Mouse (Mus musculus): ENCODE measurements at regions not wholly inside any gene's neighbourhood (a gene's known extent, or its start where the extent isn't known, plus 50 kb on each side); places are given as distances from the start of the nearest gene placed in this dataset.

DNA sequence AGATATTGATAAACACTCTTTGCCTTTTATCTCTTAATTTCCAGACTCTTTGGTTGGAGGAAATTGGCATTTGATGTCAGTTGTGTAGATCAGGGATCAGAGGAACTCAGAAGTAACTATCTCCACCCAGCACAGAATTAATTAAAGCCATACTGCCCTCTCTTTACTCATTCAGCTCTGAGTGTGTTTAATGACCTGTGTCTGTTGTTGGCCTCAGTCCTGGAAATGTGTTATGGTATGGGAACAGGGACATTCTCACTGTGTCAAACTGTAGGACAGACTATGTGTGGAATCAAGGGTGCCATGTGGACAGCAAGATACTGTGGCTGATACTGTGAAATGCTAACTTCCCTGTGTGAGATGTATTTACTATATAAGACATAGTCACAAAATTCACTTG, 151.3 kb upstream of the Nrp1 start:
- DNase-seq (ENCODE audit: extremely low spot score, low read depth, low spot score) = no peak

DNA sequence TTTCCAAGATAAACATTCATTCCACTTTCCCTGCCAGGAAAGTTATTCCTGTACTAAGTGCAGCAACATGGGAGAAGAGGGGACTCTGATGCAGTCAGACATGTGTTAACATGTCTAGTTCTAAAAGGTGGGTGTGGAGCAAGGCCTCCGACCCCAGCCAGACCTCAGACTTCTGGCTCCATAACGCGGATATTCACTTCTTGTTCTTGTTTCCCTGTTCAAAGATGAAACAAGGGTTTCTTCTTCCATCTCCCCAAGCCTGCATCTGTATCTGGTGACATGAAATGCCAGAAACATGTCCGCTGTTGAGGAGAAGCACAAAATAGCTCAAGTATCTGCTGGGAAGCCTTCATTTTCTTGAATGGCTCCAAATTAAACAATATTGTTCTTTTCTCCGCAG, 147.6 kb upstream of the Nrp1 start:
- no peak for DNase-seq (ENCODE audit: extremely low spot score, low read depth, low spot score)

DNA sequence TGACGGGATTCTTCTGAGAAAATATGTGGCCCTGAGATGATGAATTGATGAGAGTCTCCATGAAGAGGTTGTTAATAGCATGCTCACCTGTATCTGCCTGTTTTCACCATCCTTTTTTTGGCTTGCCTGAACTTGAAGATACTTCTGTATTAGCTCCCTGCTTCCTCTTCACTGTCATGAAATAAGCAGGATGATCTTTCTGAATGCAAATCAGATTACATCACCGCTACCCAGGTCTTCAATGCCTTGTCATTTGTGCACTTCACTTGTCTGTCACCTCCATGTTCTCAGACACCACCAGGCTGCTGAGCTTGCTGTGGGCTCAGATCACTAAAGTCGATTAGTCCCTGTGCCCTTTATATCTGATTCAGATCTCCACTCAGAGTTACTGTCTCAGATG, 146.2 kb upstream of the Nrp1 start:
- DNase-seq (ENCODE audit: extremely low spot score, low read depth, low spot score) = no peak

DNA sequence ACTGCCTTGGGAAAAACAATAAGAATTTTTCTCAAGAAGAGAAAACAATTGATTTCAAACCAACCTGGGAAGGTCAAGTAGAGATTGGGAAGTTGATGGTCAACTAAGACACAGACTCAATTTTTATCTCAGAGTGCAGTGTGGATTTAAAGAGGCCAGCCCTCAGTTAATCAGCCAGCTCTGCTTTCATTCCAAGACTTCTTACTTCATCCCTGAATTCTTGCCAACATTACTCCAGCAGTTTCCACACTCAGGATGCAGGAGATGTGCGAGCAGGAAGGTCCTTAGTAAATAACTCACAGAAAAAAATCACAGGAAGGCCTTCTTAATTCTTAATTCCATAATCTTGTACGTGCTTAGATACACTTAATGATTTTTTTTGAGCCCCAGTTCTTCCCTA, 144.1 kb upstream of the Nrp1 start:
- DNase-seq (ENCODE audit: extremely low spot score, low read depth, low spot score) = no peak

DNA sequence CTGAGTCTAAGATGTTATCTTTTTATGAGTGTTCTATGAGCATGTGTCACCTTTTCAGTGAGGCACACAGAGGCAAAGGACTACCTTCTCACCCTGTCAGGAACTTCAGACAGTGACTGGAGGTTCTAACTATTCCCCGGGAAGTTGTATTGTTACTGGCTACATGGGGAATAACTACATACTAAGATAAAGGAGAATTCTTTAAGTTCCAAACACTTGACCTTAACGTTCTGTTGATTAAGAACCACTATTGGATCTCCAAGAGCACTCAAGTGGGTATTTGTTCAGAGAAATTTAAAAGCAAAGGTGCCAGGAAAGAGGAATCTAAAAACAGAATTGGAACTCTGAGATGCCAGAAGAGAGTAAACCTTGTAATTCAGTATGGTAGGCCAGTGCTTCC, 139.5 kb upstream of the Nrp1 start:
- no peak for DNase-seq (ENCODE audit: extremely low spot score, low read depth, low spot score)

DNA sequence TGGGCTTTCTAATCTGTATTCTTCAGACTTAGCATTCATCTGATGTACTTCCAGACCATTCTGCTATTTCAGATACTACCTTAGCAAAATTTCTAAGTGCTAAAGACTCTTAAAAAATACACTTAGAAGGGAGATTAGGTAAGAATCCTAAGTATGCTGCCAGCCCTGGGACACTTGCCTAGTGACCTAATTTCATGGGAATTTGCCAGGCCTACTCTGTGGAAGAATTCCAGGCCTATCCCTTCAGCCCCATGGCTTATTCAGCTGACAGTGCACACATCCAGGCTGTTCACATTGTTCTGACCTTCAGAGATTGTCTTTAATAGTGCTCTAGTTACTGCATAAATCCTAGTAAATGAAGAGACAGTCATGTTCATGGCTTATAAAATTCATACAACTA, 138.9 kb upstream of the Nrp1 start:
- no peak for DNase-seq (ENCODE audit: extremely low spot score, low read depth, low spot score)

DNA sequence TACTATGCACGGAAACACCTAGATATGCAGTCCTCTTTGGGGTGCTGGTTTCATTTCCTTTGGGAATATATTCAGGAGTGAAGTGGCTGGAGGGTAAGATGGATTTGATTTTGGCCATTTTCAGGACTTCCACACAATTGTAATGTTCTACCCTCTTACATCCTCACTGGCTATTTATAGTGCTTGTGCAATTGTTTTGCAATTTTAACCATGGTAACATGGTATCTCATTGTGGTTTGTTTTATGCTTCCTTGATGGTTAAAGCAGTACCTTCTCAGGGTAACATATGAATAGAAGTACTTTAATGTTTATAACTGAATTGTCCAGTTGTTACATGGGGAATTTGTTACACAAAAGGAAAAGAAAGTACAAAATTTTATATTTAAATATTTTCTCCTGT, 135.3 kb upstream of the Nrp1 start:
- DNase-seq (ENCODE audit: extremely low spot score, low read depth, low spot score) = no peak

DNA sequence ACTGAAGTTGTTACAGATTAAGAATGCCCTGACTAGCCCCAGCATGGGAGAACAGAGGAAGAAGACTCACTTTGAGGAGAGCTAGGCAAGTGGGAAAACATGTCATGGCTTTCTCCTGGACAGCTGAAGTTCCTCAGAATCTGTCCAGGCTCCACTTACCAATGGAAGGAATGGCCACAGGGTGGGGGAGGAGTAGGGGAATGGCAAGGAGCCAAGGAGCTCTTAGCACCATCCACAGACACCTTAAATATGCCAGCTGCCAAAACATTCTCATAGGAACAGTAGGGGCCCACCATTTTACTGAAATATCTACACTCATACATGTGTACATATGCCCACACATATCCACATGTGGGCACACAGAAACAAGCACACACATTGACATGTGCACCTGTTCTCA, 134.9 kb upstream of the Nrp1 start:
- no peak for DNase-seq (ENCODE audit: extremely low spot score, low read depth, low spot score)

DNA sequence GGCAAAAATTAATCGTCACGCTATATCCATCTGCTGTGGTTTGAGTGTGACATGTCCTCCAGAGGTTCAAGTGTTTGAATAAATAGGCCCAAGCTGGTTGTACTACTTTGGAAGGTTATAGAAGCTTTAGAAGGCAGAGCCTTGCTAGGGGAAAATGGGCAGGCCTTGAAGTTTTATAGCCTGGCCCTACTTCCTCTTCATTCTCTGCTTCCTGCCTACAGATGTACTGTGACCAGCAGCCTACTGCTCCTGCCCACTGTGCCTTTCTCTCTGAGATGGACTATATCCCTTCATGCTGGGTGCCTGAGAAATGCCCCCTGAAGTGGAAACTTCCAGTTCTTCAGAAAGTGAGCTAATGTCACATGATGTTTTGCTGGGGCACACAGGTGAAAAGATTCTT, 133.3 kb upstream of the Nrp1 start:
- no peak for DNase-seq (ENCODE audit: extremely low spot score, low read depth, low spot score)

DNA sequence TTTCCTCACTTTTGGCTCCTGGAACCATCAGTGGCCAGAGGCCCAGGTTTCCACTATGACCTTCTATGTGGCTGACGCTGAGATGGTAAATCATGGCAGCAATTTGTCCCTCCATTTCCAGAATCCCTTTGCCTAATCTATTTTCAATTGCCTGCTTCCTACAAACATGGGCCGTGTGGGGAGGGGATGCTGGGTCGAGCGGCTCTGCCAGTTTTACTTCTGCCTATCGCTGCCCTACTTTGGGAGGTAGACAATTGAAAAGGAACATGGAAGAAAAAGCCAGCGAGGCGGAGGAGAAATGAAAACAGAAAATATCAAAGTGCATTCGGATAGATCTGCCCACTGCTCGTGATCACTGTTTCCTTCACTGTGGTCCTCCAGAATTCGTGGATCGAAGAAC, 123.3 kb upstream of the Nrp1 start:
- no peak for DNase-seq (ENCODE audit: extremely low spot score, low read depth, low spot score)

DNA sequence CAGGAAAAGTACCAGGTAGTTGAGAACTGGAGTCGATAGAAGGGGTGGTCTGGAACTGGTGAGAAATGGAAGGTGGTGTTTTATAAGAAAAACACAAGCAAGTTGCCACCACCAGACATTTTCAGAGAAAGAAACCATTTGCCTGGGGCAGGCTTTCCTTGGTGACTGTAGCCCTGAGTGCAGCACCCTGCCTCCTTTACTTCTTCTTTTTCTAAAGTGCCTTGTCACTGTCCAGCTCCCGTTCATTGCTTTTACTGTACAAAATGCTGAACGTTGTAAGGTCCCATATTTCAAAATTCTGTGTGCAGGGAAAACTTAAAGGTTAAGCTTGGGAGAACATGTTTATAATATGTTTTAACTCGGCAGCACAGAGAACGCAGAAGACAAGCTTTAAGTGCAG, 122.9 kb upstream of the Nrp1 start:
- no peak for DNase-seq (ENCODE audit: extremely low spot score, low read depth, low spot score)

DNA sequence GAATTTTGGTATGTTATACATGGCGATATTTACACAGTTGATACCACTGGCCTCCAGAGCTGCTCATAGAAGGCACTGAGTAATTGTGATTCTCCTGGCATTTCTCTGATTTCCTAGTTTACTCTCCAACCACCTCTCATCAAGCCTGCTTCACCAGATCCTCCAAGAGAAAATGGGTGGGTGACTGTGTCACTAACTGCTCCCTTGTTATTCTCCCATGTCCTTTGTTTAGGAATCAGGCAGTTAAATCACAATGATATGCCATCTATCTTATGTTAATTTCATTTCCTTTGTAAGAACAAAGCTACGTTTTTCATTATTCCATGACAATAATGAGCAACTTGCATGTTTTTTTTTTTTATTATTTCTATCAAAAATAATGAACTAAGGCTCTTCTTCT, 122.3 kb upstream of the Nrp1 start:
- no peak for DNase-seq (ENCODE audit: extremely low spot score, low read depth, low spot score)

DNA sequence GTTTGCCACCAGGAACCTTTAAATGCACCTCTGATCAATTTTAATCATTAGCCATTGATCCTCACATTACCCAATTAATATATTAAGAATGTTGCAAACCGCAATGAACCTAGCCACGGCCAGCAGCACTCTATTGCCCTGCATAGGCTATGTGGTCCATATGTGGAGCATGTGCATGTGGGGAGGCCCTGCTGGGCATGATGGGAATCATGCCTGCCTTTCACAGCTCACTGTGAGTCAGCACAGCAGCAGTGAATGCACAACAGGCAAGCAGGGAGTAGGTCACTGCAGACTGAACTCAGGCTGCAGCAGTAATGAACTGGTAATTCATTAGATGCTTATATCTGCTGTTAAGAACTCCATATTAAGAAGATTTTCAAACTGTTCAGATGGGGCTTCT, 119.5 kb upstream of the Nrp1 start:
- no peak for DNase-seq (ENCODE audit: extremely low spot score, low read depth, low spot score)

DNA sequence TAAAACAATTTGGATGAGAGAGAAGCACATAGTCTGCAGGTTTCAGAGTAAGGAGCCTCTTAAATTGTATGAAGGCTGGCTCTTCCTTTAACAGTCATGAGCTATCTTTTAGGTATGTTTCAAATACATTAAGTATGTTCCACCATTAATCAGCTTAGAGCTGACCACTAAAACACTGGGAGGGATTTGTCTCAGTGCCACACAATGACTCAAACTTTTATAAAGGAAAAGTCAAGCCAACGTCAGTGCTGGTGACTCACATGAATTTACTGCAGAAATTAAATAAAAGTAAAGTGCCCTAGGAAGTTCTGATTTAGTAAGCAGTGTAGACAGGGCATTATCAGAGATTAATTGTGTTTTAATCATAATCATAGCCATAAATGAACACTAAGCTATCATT, 118.6 kb upstream of the Nrp1 start:
- no peak for DNase-seq (ENCODE audit: extremely low spot score, low read depth, low spot score)

DNA sequence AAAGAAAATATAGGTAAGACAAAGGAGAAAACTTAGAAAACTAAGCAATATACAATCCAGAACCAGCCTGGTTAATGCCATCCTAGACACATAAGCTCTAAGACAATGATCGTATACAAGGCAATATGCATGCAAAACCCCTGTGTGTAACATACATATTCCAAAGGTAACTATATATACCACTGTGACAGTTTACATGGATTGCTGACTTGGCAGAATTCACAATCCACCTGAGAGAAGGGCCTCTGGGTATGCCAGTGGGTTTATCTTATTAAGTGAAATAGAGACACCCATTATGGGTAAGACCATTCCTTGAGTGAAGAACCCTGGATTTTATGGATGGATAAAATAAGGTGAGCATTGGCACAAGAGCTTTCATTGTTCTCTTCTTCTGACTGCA, 117.2 kb upstream of the Nrp1 start:
- no peak for DNase-seq (ENCODE audit: extremely low spot score, low read depth, low spot score)

DNA sequence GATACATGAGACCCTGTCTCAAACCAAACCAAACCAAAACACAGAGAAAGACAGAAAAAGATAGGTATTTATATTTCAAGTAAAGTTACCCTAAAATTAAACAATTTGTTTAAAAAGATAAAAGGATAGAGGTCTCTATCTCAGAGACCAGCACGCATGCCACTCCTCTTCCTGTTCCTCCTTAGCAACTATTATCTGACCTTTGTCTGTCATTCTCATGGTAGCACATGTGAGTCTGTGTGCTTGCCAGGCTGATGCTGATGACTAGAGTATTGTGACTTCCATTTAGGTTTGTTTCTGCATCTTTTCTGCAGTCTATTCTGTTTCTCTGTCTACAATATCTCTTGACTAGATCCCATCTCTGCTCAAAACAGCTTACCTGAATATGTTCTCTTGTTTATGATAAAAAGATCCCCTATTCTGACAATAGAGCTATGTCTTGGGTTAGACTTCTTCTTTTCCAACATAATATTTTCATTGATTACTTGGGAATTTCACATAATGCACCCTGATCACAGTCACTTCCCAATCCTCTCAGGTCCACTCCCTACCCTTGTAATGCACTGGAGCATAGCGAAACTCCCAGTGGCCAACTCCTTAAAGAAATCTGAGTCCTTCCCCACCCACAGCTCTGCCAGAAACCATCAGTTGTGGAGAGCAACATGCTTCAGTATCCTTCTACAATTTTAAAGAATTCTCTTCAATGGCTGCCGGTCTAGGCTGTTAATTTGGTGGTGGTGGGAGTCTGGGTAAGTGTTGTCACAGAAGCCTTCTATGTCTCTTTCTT, 115.7 kb upstream of the Nrp1 start:
- no peak for DNase-seq (ENCODE audit: extremely low spot score, low read depth, low spot score)

DNA sequence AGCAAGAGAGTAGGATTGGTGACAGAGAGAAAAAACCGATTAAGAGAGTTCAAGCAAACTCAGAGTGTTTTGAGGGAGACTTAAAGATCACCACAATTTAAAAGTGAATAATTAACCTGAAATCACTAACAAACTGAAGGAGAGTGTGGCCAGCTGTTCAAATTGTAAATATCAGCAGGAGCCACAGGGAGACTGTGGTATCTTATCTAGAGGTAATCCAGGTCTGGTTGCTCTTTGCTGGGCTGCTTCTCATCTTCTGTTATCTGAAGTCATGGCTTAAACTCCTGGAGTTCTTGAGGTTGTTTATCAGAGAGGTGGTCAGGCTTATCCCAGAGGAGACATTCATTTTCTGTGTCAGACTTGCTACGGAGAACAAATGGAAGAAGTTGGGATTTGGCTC, 106.7 kb upstream of the Nrp1 start:
- no peak for DNase-seq (ENCODE audit: extremely low spot score, low read depth, low spot score)

DNA sequence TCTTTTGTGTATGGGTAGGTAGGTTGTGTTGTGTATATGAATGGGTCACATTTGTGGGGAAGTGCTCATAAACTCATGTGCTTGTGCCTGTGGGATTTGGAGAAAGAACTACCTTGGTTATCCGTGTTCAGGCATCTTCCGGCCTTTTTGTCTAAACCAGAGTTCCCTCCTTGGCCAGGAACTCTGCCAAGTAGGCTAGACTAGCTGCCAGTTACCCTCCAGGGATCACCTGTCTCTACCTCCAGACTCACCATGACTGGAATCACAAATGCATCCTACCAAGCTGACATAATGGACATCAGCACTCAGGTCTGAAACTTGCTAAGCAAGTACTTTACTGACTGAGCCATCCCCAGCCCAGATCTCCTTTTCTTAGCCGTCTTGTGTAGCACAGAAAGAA, 97.6 kb upstream of the Nrp1 start:
- DNase-seq (ENCODE audit: extremely low spot score, low read depth, low spot score) = no peak

DNA sequence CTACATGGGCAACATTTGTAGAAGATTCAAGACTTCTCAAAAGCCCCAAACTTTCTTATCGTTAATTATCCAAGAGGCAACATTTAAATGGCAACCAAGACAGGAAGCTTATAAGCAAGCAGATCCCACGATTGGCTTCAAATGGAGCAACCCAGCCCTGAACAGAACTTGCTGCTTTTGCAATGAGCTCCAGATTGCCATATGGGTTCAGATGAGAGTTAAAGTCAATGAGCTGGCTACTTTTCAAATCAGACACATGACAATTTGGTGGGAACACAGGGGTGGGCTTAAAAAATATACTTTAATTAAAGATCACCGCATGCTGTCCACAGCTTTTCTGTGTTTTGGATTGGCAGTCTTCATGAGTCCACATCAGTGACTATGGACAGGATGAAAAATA, 97.0 kb upstream of the Nrp1 start:
- no peak for DNase-seq (ENCODE audit: extremely low spot score, low read depth, low spot score)

DNA sequence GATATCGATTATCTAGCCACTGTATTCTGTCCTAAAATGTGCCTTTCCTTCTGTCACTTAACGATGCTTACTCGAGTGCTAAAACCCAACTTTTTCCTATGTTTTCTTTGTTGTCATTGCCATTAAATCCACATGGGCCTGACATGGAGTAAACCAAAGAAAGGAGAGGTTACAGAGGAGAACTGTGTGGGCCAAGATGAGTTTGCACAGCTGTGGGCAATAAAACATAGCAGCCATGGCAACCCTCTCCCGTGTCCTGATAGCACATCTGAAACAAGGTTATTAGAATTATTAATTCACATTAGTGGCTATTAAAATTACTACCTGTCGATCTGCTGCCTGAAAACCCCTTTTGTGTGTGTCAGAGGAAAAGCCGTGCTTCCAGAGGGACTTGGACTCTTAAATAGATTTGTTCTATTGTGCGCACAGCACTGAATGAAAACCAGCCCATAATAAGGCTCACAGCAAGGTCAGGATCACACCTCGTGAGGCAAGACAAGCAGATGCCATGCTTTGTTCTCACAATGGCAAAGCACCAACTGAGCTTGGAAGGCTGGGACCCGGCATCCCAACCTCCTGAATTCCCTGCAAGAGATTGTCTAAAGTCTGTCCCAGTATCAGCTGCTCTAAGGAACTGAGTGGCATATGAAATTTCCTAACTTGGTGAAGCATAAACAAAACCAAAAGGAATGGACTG, 95.0 kb upstream of the Nrp1 start:
- no peak for DNase-seq (ENCODE audit: extremely low spot score, low read depth, low spot score)

DNA sequence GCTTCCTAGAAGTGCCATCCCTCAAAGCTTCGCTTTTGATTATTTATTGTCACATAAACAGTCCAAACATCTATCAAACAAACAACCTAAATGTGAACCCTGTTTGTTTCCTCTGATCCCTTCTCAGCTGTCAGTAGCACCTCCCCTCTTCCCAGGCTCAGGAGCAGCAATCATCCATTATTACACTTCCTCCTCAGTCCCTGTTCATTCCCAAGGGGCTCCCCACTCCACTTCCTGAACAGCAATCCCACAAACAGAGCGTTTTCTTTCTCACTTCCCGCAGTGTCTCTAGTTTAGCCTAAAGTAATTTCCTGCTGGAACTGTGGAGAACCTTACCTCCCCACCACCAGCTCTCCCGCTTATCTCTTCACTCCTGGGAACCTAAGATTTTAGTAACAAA, 91.1 kb upstream of the Nrp1 start:
- DNase-seq (ENCODE audit: extremely low spot score, low read depth, low spot score) = no peak

DNA sequence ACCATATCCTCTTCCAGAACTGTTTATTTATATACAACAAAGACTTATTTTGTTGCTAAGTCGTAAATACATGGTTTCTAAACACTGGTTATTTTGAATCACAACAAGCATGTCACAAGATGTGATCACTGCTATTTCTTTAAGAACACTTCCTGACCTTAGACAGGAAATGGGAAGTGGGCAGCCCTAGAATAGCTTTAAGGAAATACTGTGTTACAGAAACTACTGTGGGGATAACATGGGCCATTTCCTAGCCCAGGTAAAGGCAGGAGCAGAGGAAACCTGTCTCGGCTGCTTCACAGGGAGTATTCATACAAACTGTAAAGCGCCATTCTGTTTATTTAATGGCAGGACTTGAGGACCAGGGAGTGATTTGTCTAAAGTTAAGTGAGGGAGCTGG, 90.4 kb upstream of the Nrp1 start:
- no peak for DNase-seq (ENCODE audit: extremely low spot score, low read depth, low spot score)

DNA sequence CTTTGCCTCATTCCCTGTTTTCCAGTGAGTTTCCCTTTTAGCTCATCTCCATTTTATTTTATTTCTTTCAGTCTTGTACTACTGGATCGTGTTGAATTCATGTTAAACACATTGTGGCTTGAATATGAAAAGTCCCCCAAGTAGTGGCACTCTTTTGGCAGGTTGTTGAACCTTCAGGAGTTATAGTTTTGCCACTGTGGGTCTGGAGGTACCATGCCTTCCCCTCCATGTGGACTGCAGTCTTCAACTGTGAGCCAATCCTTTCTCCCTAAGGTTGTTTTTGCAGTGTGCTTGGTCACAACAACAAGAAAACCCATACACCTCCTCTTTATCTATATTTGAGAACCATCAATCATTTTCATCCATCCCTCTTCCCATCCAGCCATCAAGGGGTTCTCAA, 88.9 kb upstream of the Nrp1 start:
- no peak for DNase-seq (ENCODE audit: extremely low spot score, low read depth, low spot score)

All from hindlimb bud, embryonic 11.5 days (tissue).